Mouse (Mus musculus) urinary bladder, postnatal 4 days (tissue): ENCODE data around the gene 1810010D01Rik.

Experiments used
- DNase-seq, 2 experiments: peaks; one replicate each; pipeline ENCODE4 v3.0.0; 2021 to 2022; ENCODE audit warnings: low spot score in 2 of 2

1810010D01Rik gene

DNA sequence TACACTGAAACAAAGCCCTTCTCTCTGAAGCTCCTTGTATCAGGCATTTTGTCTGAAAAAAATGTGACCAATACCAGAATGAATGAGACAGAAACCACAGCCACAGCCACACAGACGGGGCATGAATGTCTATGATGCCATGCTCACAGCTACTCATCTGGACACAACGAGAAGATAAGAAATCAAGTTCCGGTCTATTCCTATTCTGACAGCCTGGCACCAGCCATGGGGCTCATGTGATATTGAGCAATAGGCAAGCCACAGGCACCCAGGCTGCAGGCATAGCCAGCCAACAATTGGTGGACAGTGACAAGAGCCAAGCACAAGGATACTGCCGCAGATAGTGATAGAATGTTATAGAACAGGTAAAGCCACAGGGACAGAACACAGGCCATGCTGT is 7.6 kb upstream of the 1810010D01Rik start:
- no peak for DNase-seq

DNA sequence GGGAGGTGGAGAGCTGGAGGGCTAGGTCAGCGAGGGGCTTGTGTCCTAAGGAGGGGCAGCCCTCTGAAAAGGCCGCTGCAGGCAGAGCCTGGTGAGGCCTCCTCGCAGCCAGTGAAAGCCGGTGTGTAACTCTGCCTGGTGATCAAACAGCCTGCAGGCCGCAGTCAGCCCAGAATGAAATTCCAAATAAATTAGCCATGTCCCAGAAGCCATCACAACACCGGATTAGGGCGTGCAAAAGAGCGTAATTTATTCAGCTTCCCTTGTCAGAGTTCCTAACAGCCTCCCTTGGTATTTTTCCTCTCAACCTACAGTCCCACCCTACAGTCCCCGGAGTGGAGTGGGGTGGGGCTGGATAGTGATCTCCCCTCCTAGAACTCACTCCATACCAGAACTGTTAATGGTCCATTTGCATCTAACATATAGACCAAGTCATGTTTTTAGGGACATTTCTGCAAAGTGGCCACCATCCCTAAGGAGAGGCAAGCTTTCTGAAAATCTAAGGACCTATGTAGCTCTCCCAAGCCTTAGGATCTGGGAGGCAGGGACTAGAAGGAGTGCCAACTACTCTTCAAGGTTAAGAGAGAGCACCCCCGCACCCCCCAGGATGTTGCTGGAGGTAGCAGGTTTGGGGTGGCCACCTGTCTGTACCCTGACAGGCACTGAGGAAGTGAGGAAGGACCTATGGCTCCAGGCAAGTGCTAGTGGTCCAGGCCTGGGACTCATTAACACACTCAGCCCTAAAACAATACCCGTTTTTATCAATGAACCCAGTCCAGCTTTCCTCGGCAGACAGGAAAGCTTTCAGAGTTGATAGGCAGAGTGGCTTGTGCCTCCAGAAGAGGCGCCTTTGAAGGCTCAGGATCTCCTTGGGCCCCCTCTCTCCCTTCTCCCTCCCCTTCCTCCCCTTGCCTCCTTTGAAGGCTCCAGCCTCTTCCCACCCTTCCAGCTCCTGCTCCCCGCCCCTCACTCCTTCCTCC is 4.1 kb upstream of the 1810010D01Rik start:
- no peak for DNase-seq

DNA sequence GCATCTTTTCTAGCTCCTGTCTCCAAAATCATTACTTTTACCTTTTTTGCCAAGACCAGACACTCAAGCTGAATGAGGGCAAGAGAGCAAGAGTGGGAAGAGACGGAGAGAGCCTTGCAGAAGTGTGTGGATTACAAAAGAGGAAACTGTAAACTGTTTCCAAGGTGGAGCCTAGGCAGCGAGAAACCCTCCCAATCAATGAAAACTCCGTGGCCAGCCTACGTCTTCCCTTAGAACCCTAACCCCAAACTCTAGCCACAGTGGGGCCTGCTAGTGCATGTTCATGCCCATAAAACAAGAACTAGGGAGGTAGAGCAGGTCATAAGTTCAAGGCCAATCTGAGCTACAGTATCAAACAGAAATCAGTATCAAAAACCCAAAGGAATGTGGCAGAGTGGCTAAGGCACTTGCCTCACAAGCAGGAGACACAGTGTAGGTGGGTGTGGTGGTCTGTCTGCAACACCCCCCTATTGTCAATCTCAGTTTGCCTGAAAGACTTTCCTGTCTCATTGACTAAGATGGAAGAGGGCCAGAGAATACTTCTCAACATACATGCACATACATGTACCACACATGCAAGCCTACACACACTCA is 2.7 kb upstream of the 1810010D01Rik start:
- DNase-seq, result no peak

DNA sequence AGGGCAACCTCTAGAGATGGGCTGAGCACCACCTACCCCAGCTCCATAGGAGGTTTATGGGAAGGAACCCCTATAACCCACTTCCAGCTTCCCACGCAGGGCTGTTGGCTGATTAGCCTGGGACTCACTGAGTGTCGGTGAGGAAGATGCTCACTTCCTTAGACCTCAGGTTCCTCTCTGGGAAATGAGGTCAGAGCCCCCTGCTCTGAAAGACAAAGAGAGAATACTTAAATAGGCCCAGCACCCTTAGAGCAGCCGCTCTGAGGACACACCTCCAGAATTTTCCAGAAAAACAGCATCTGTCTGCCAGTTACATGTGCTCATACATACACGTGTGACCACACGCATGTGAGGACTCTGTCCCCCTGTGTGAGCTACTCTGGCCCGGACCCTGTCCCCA is 1.1 kb downstream of the 1810010D01Rik start:
- no peak for DNase-seq

- DNase-seq, result peak; percentile 70 to 71
Measured at GRCm38 (mm10) chr7:145206056-145206610, 1.8 kb downstream of the 1810010D01Rik start.

DNA sequence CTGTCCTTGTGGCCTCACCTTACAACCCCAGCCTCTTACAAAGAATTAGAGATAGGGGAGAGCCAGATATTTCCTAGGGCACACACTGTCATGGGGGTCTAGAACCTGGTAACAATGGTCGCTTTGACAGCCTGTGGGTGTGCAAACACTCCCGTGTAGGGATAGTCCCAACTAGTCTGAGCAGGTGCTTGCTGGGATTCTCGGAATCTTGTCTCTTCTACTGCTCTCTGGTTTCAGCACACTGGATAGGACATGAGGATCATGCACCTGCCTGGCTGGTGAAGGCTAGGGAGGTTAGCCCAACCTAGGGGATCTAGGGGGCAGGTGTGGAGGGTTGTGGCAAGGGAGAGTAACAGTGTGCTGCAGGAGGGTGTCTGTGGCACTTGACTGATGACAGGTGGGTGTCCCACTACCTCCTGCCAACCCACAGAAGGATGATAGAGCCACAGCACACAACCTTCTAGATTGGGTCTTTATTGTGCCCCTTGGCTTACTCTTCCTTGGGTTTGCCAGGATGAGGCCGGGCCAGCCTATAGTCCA is 2.5 kb downstream of the 1810010D01Rik start:
- no peak for DNase-seq

DNA sequence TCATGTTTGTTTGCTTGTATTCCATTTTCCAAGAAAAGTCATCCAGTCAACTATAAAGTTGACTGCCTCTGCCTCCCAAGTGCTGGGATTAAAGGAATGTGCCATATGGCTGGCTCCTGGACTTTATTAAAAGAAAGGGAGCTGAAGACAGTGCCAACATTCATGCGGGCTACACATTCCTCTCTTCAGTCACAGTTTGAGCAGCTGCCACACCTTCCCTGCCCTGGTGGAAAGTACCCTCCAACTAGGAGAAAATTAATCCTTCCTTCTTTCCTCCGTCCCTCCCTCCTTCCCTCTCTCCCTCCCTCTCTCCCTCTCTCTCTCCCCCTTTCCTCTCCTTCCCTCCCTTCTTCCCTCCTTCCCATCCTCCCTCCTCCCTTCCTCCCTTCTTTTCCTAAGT is 8.2 kb downstream of the 1810010D01Rik start:
- DNase-seq, result no peak

GRCm38 (mm10) chr7:145198223-145198714 is 9.7 kb downstream of the 1810010D01Rik start:
- DNase-seq, result no peak

- DNase-seq, result no peak
Measured at GRCm38 (mm10) chr7:145197711-145198110, 10.2 kb downstream of the 1810010D01Rik start.

- no peak for DNase-seq
Measured at GRCm38 (mm10) chr7:145197042-145197441, 10.9 kb downstream of the 1810010D01Rik start.

- no peak for DNase-seq
Measured at GRCm38 (mm10) chr7:145196340-145196739, 11.6 kb downstream of the 1810010D01Rik start.

DNA sequence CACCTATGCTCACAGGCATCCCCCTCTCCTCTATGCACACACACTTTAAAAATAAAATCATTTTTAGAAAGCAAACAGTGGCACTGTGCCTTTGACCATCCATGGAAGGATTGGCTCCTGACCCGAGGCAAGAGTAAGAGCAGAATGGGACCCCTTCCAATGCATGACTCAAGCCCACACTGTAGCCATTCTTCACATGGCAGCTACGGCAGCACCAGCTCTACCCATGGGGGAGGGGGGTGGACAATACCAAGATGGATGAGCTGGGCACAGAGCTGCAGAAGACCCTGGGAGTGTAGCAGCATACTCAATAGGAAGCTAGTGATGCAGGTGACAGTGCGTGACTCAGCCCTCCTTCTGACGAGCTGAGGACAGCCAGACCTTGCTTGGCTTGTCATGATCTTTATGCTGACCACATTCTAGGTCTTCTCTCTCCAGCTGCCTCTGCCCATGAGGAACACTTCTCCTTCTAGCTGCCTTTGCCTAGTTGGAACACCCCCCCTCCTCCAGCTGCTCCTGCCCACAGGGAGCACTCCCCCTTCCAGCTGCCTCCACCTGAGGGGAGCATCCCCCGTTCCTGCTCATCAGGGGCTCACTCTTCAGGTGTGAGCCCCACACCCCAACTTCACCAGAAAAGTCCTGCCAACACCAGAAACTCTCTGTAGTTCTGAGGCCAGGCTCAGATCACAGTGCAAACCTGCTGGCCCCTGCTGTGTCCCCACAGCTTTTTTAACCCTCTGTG is 12.6 kb downstream of the 1810010D01Rik start:
- DNase-seq, result no peak

GRCm38 (mm10) chr7:145194455-145195161 is 13.3 kb downstream of the 1810010D01Rik start:
- peak; percentile 54 to 73 for DNase-seq

DNA sequence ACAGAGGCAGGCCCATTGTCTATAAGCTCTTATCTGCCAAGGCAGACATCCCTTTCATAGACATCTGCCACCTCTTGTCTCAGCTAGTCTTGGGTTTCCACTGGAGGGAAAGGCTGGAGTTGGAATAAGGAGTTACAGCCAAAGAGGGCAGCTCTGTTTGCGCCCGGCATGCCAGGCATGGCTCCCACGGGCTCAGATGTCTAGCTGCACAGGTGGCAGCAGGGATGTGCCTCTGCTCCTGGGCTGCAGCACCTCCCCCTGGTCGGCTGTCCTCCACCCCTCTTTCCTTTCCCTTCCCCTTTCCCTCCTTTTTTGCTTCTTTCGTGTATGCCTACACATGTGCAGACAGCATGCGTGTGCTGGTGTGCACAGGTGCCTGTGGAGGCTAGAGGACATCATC is 15.1 kb downstream of the 1810010D01Rik start:
- DNase-seq, result no peak

DNA sequence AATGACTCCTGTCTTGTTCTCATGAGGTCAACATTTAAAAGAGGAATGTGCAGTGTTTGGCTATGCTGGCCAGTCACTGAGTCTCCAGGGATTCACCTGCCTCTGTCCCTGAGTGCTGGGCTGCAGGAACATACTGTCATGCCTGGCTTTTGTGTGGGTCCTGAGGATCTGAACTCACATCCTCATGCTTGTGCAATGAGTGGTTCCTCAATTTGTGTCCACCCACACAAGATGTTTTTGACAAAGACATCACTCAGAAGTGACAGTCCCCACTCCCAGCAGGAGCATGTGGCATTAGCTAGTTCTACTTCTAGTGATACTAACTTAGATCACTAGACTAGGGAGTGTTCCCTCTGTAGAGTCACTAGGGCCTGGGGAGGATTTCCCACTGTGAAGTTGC is 17.4 kb downstream of the 1810010D01Rik start:
- no peak for DNase-seq

DNA sequence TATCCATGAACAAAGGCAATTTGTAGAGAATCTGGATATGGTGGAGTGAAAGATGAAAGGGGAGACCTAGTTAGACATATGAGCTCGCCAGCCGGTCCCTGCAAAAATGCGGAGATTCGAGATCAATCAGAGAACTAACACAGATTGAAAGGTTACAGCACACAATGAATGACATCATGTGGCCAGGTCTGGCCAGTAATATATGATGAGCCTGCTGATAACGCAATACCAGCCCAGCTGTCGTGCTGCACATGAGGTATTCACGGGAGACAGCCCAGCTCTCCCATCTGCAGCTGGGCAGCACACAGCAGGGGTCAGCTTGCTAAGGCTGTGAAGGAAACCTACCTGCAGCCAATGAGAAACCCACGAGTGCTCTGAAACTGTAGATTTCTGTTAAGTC is 18.6 kb downstream of the 1810010D01Rik start:
- no peak for DNase-seq

- no peak for DNase-seq
Measured at GRCm38 (mm10) chr7:145187802-145188201, 20.1 kb downstream of the 1810010D01Rik start.

GRCm38 (mm10) chr7:145182388-145182787 is 25.5 kb downstream of the 1810010D01Rik start:
- DNase-seq, result no peak

GRCm38 (mm10) chr7:145181376-145182034 is 26.4 kb downstream of the 1810010D01Rik start:
- no peak for DNase-seq

GRCm38 (mm10) chr7:145179691-145180091 is 28.2 kb downstream of the 1810010D01Rik start:
- no peak for DNase-seq
